Mouse (Mus musculus): ENCODE data around the gene Adcy6.

GRCm38 (mm10) chr15:98616362-98617175 lies 6.7 kb upstream of the Adcy6 start:
- TF ChIP-seq POLR2A (IDR thresholded peaks at IDR 0.05; ENCODE audit: low read depth, low read length) = no peak
- TF ChIP-seq CTCF (IDR thresholded peaks at IDR 0.05; ENCODE audit: extremely low read depth, insufficient read length, insufficient replicate concordance, low read depth, low read length) = no peak

All from small intestine, adult 2 months (tissue).